Comparison of ENCODE assay signal across 12 mouse cellular contexts in genomic region chr13:75523293-75524278, GRCm38 (mm10).
DNase-seq lines count a peak whose midpoint lies in the region; ATAC-seq lines count a peak whose summit lies in the region.
"Had no signal": no experiment of that assay in that cellular context is flagged by ENCODE, and none has a peak within 500 bp of the region (broad histone marks: within the 10 kb centered on the region; RNA-seq: fewer than 3 reads in every experiment).

No protein-coding gene starts in this region.

- no peaks in the 10 kb centered on the region for H3K9me3 ChIP-seq in heart, embryonic 12.5 days (replicated peaks)
- H3K9me3 ChIP-seq in lung, embryonic 15.5 days: no peaks in the 10 kb centered on the region
- H3K9me3 ChIP-seq in embryonic facial prominence, embryonic 15.5 days (replicated peaks): no peaks in the 10 kb centered on the region
- no peaks in the 10 kb centered on the region for H3K9me3 ChIP-seq in neural tube, embryonic 12.5 days

- no peaks in the 10 kb centered on the region for H3K27me3 ChIP-seq in heart, embryonic 12.5 days (replicated peaks)
- H3K27me3 ChIP-seq in lung, embryonic 15.5 days: no peaks in the 10 kb centered on the region
- H3K27me3 ChIP-seq in embryonic facial prominence, embryonic 15.5 days: no peaks in the 10 kb centered on the region
- H3K27me3 ChIP-seq in neural tube, embryonic 12.5 days (replicated peaks): no peaks in the 10 kb centered on the region

- no peaks in the 10 kb centered on the region for H3K4me1 ChIP-seq in heart, embryonic 12.5 days (replicated peaks)
- H3K4me1 ChIP-seq in lung, embryonic 15.5 days: 0 out of 2 replicates have a peak, but pooled peaks cover 8% of the 10 kb centered on the region
- H3K4me1 ChIP-seq in embryonic facial prominence, embryonic 15.5 days: no peaks in the 10 kb centered on the region
- no peaks in the 10 kb centered on the region for H3K4me1 ChIP-seq in neural tube, embryonic 12.5 days

- peak; percentile 42; the same call in 1 of the 2 replicates for ATAC-seq in heart, embryonic 12.5 days (ENCODE audit: insufficient number of reproducible peaks, low FRiP score)
- peak; percentile 55 for ATAC-seq in lung, embryonic 15.5 days (ENCODE audit: borderline replicate concordance, extremely low read depth, low FRiP score, low TSS enrichment)
- ATAC-seq in embryonic facial prominence, embryonic 15.5 days (ENCODE audit: insufficient number of reproducible peaks, low FRiP score, low TSS enrichment, low read depth): peak; percentile 39; the same call in 1 of the 2 replicates
- 0 out of 2 replicates have a peak, but pooled peaks have one; percentile 37 for ATAC-seq in neural tube, embryonic 12.5 days (ENCODE audit: low FRiP score, low read depth)

- no peak for DNase-seq in heart, adult 9 months (ENCODE audit: low spot score in 2 of 2)
- DNase-seq in lung, postnatal 10 days: no peak
- no peak for DNase-seq in frontal cortex, postnatal 10 days (ENCODE audit: low spot score in 2 of 2)
- no peak for DNase-seq in adrenal gland, adult (ENCODE audit: inconsistent age in 2 of 2, low spot score in 1 of 2)
- DNase-seq: adrenal gland, postnatal 25 days; cerebellum, adult 9-10 months; heart, postnatal 36 days; lung, postnatal 14 days had no signal

- 68% methylated on average over 4 of the region's 4 CpGs for WGBS in heart, embryonic 12.5 days
- 70% methylated on average over 4 of the region's 4 CpGs for WGBS in lung, embryonic 15.5 days
- WGBS in embryonic facial prominence, embryonic 15.5 days: 68% methylated on average over 4 of the region's 4 CpGs
- 78% methylated on average over 4 of the region's 4 CpGs for WGBS in neural tube, embryonic 12.5 days

- no peak overlapping the region for H3K4me2 ChIP-seq in heart, embryonic 12.5 days
- H3K4me2 ChIP-seq in lung, embryonic 15.5 days: no peak overlapping the region
- no peak overlapping the region for H3K4me2 ChIP-seq in embryonic facial prominence, embryonic 15.5 days (replicated peaks)
- H3K4me2 ChIP-seq in neural tube, embryonic 12.5 days (replicated peaks): no peak overlapping the region

- H3K4me3 ChIP-seq in heart, embryonic 12.5 days: no peak overlapping the region
- no peak overlapping the region for H3K4me3 ChIP-seq in lung, embryonic 15.5 days
- no peak overlapping the region for H3K4me3 ChIP-seq in embryonic facial prominence, embryonic 15.5 days (replicated peaks)
- H3K4me3 ChIP-seq in neural tube, embryonic 12.5 days: no peak overlapping the region

- H3K9ac ChIP-seq in heart, embryonic 12.5 days: no peak overlapping the region
- H3K9ac ChIP-seq in lung, embryonic 15.5 days: no peak overlapping the region
- no peak overlapping the region for H3K9ac ChIP-seq in embryonic facial prominence, embryonic 15.5 days
- H3K9ac ChIP-seq in neural tube, embryonic 12.5 days: no peak overlapping the region

- no peak overlapping the region for H3K27ac ChIP-seq in heart, embryonic 12.5 days (ENCODE audit: poor library complexity, severe bottlenecking)
- H3K27ac ChIP-seq in lung, embryonic 15.5 days: no peak overlapping the region
- H3K27ac ChIP-seq in embryonic facial prominence, embryonic 15.5 days (replicated peaks): no peak overlapping the region
- no peak overlapping the region for H3K27ac ChIP-seq in neural tube, embryonic 12.5 days

- H3K36me3 ChIP-seq in heart, embryonic 12.5 days: no peaks in the 10 kb centered on the region
- H3K36me3 ChIP-seq in lung, embryonic 15.5 days: no peaks in the 10 kb centered on the region
- no peaks in the 10 kb centered on the region for H3K36me3 ChIP-seq in embryonic facial prominence, embryonic 15.5 days
- H3K36me3 ChIP-seq in neural tube, embryonic 12.5 days: no peaks in the 10 kb centered on the region
